Mouse (Mus musculus) telencephalon, adult 2 months (tissue): ENCODE data around the gene Gm20716.
"Not testable (repeated sequence)": the region's sequence is repeated elsewhere in the genome, so short reads cannot be mapped to it uniquely, and the experiment has no call there.

ENCODE experiments used
- DNase-seq: peaks from one replicate; pipeline ENCODE4 v3.0.0-alpha.2; 2011; ENCODE audit warnings: low read depth, low spot score

Gm20716 gene

GRCm38 (mm10) chr2:168166750-168167460, 63.3 kb downstream of the Gm20716 start:
- no peak for DNase-seq

GRCm38 (mm10) chr2:168161978-168162377, 68.2 kb downstream of the Gm20716 start:
- DNase-seq, result no peak

- no peak for DNase-seq
These were observed 68.6 kb downstream of the Gm20716 start for GRCm38 (mm10) chr2:168161514-168161971.

GRCm38 (mm10) chr2:168160370-168160930, 69.7 kb downstream of the Gm20716 start:
- no peak for DNase-seq

- DNase-seq, result no peak
These were observed 71.1 kb downstream of the Gm20716 start for GRCm38 (mm10) chr2:168158911-168159711.

- not testable (repeated sequence) for DNase-seq
These were observed 72.2 kb downstream of the Gm20716 start for GRCm38 (mm10) chr2:168157974-168158373.

- no peak for DNase-seq
These were observed 73.8 kb downstream of the Gm20716 start for GRCm38 (mm10) chr2:168156361-168156760.

- DNase-seq, result no peak
These were observed 74.5 kb downstream of the Gm20716 start for GRCm38 (mm10) chr2:168155666-168156065.

GRCm38 (mm10) chr2:168154090-168154881, 75.9 kb downstream of the Gm20716 start:
- DNase-seq, result no peak

- DNase-seq, result no peak
These were observed 80.9 kb downstream of the Gm20716 start for GRCm38 (mm10) chr2:168149241-168149640.

- DNase-seq, result no peak
These were observed 82.3 kb downstream of the Gm20716 start for GRCm38 (mm10) chr2:168147722-168148432.

GRCm38 (mm10) chr2:168145437-168145836, 84.7 kb downstream of the Gm20716 start:
- DNase-seq, result no peak

- no peak for DNase-seq
These were observed 86.4 kb downstream of the Gm20716 start for GRCm38 (mm10) chr2:168143794-168144193.

- peak; percentile 33 for DNase-seq
These were observed 93.0 kb downstream of the Gm20716 start for GRCm38 (mm10) chr2:168137161-168137560.
